In genomic region chr7:16826571-16826970, GRCm38 (mm10) we compare ENCODE assay signal across 16 mouse cellular contexts. TPM values are rescaled to one million over a fixed set of nuclear protein-coding genes. Genes with fewer than 3 reads are reported as not detected.
A peak's percentile ranks its signal among the peaks of the same experiment; 100 is the strongest.
DNase-seq lines count a peak whose midpoint lies in the region; ATAC-seq and TF ChIP-seq lines count a peak whose summit lies in the region.
"Had no signal": no experiment of that assay in that cellular context is flagged by ENCODE, and none has a peak within 500 bp of the region (broad histone marks: within the 10 kb centered on the region; RNA-seq: fewer than 3 reads in every experiment).

No protein-coding gene starts in this region.

- H3K4me1 ChIP-seq in heart, postnatal 0 days (ENCODE audit: control insufficient read depth, insufficient read depth), result peaks cover 25% of the 10 kb centered on the region
- no peaks in the 10 kb centered on the region for H3K4me1 ChIP-seq in kidney, adult 2 months (ENCODE audit: control insufficient read depth, insufficient read depth, low read length)

- H3K27me3 ChIP-seq in heart, postnatal 0 days (ENCODE audit: control insufficient read depth, insufficient read depth, low read length), result no peaks in the 10 kb centered on the region
- H3K27me3 ChIP-seq in kidney, adult 2 months (replicated peaks; ENCODE audit: control insufficient read depth, insufficient read depth, low read length), result no peaks in the 10 kb centered on the region
- H3K27me3 ChIP-seq: embryonic facial prominence, embryonic 15.5 days; midbrain, embryonic 15.5 days had no signal

- H3K4me2 ChIP-seq in heart, postnatal 0 days (ENCODE audit: low read depth, low read length), result no peak overlapping the region
- H3K4me2 ChIP-seq: embryonic facial prominence, embryonic 15.5 days; midbrain, embryonic 15.5 days had no signal

- ATAC-seq in heart, postnatal 0 days (ENCODE audit: insufficient read depth, low read depth), result 0 out of 2 replicates have a peak, but pooled peaks have one; percentile 22
- ATAC-seq in granulocyte monocyte progenitor cell, adult 5-6 weeks (replicated peaks; ENCODE audit: poor library complexity, severe bottlenecking), result 0 out of 2 replicates have a peak, but pooled peaks have one; percentile 24
- ATAC-seq: midbrain, embryonic 15.5 days had no signal

- 34% methylated on average over 5 of the region's 5 CpGs for WGBS in heart, postnatal 0 days
- WGBS in kidney, adult 2 months, result 67% methylated on average over 5 of the region's 5 CpGs

- 0 out of 2 replicates have a peak overlapping the region, but pooled peaks have one; percentile 8 for H3K27ac ChIP-seq in heart, postnatal 0 days (ENCODE audit: low read depth)
- no peak overlapping the region for H3K27ac ChIP-seq in kidney, adult 2 months (ENCODE audit: insufficient read depth, low read depth, low read length)
- H3K27ac ChIP-seq: embryonic facial prominence, embryonic 15.5 days; forebrain, embryonic 10.5 days; gastrocnemius, adult 2 months; midbrain, embryonic 15.5 days had no signal

- H3K9me3 ChIP-seq in heart, postnatal 0 days (replicated peaks; ENCODE audit: control insufficient read depth, low read length), result no peaks in the 10 kb centered on the region
- H3K9me3 ChIP-seq: embryonic facial prominence, embryonic 15.5 days; forebrain, embryonic 10.5 days; midbrain, embryonic 15.5 days had no signal

- H3K36me3 ChIP-seq in heart, postnatal 0 days (replicated peaks; ENCODE audit: control insufficient read depth, insufficient read depth, low read length), result peaks cover 78% of the 10 kb centered on the region
- H3K36me3 ChIP-seq in kidney, adult 2 months (ENCODE audit: control insufficient read depth, insufficient read depth, low read length), result 0 out of 2 replicates have a peak, but pooled peaks cover 1% of the 10 kb centered on the region

- H3K9ac ChIP-seq in heart, postnatal 0 days (replicated peaks; ENCODE audit: low read depth, low read length), result 0 out of 2 replicates have a peak overlapping the region, but pooled peaks have one; percentile 7
- H3K9ac ChIP-seq: embryonic facial prominence, embryonic 15.5 days; midbrain, embryonic 15.5 days had no signal

- intact Hi-C loops in heart, postnatal 36 days (cut with DNase I), result loop anchor here (1.0 to 5.0 kb wide), 4 partner anchors 20 to 86 kb away; no protein-coding TSS in a partner anchor

- TF ChIP-seq POLR2A in kidney, adult 2 months (IDR thresholded peaks at IDR 0.05; ENCODE audit: low read depth, low read length), result no peak

- TF ChIP-seq EP300 in heart, postnatal 0 days (IDR thresholded peaks at IDR 0.05; ENCODE audit: low read depth), result no peak

- TF ChIP-seq CTCF in heart, postnatal 0 days (IDR thresholded peaks at IDR 0.05; ENCODE audit: low read depth), result no peak
- no peak for TF ChIP-seq CTCF in kidney, adult 2 months (conservative IDR thresholded peaks at IDR 0.05; ENCODE audit: insufficient read depth, insufficient read length, low read depth, low read length)

- no peak overlapping the region for H3K4me3 ChIP-seq in heart, postnatal 0 days (ENCODE audit: low read depth, low read length)
- H3K4me3 ChIP-seq in kidney, adult 2 months (ENCODE audit: insufficient read depth, low read depth, low read length), result no peak overlapping the region
- H3K4me3 ChIP-seq: embryonic facial prominence, embryonic 15.5 days; forebrain, embryonic 10.5 days; gastrocnemius, adult 2 months; midbrain, embryonic 15.5 days; myocyte had no signal

- no peak for DNase-seq in heart, postnatal 0 days (ENCODE audit: low spot score)
- DNase-seq in heart, postnatal 36 days, result no peak
- DNase-seq in thymus, postnatal 4 days, result peak; percentile 21
- DNase-seq in thymus, postnatal 25 days, result no peak
- no peak for DNase-seq in frontal cortex, postnatal 25 days (ENCODE audit: low spot score in 2 of 2)
- no peak for DNase-seq in kidney, adult 2 months
- DNase-seq: adrenal gland, postnatal 25 days; gastrocnemius, adult 2 months; kidney, adult 11 months; kidney, postnatal 10 days; lung, adult 2 months had no signal

RNA-seq across cellular contexts. Expression of gene Fkrp, which starts 10.0 kb away (rescaled TPM):
- 40.4 and 54.2 TPM in 2 replicates for total RNA-seq in heart, postnatal 0 days (2014; rRNA removed; ENCODE audit: low replicate concordance)
- 28.0 and 28.9 TPM in 2 replicates for polyA plus RNA-seq in heart, postnatal 0 days (2015; fragmentation: Nextera tagmentation; extraction: Ambion mirVana)
- total RNA-seq in heart, postnatal 36 days (2021), result 10 to 100 TPM; 47.2 to 49.1 TPM
- total RNA-seq in granulocyte monocyte progenitor cell, adult 5-6 weeks (2014; fragmentation: Nextera tagmentation), result 8.1 and 10.5 TPM in 2 replicates
- 9.3 and 11.0 TPM in 2 replicates for total RNA-seq in granulocyte monocyte progenitor cell, adult 5-6 weeks (2017)
- 31.0 and 33.9 TPM in 2 replicates for polyA plus RNA-seq in kidney, adult 2 months (2012; rRNA removed)

RNA-seq across cellular contexts. Expression of gene Strn4, which starts 10.9 kb away (rescaled TPM):
- 128 and 148 TPM in 2 replicates for total RNA-seq in heart, postnatal 0 days (2014; rRNA removed; ENCODE audit: low replicate concordance)
- polyA plus RNA-seq in heart, postnatal 0 days (2015; fragmentation: Nextera tagmentation; extraction: Ambion mirVana), result 55.5 and 61.1 TPM in 2 replicates
- total RNA-seq in heart, postnatal 36 days (2021), result 10 to 100 TPM; 54.1 to 61.3 TPM
- 36.8 and 50.4 TPM in 2 replicates for total RNA-seq in granulocyte monocyte progenitor cell, adult 5-6 weeks (2014; fragmentation: Nextera tagmentation)
- 47.0 and 63.5 TPM in 2 replicates for total RNA-seq in granulocyte monocyte progenitor cell, adult 5-6 weeks (2017)
- polyA plus RNA-seq in kidney, adult 2 months (2012; rRNA removed), result 94.4 and 116 TPM in 2 replicates

RNA-seq across cellular contexts. Expression of gene Prkd2, which starts 16.1 kb away (rescaled TPM):
- 10.6 and 13.4 TPM in 2 replicates for total RNA-seq in heart, postnatal 0 days (2014; rRNA removed; ENCODE audit: low replicate concordance)
- 8.3 and 8.8 TPM in 2 replicates for polyA plus RNA-seq in heart, postnatal 0 days (2015; fragmentation: Nextera tagmentation; extraction: Ambion mirVana)
- total RNA-seq in heart, postnatal 36 days (2021), result 10 to 100 TPM; 17.8 to 19.3 TPM
- 9.6 and 14.6 TPM in 2 replicates for total RNA-seq in granulocyte monocyte progenitor cell, adult 5-6 weeks (2014; fragmentation: Nextera tagmentation)
- 3.4 and 11.9 TPM in 2 replicates for total RNA-seq in granulocyte monocyte progenitor cell, adult 5-6 weeks (2017)
- polyA plus RNA-seq in kidney, adult 2 months (2012; rRNA removed), result 18.3 and 23.3 TPM in 2 replicates

RNA-seq across cellular contexts. Expression of gene Slc1a5, which starts 45.4 kb away (rescaled TPM):
- total RNA-seq in heart, postnatal 0 days (2014; rRNA removed; ENCODE audit: low replicate concordance), result 55.8 and 81.4 TPM in 2 replicates
- polyA plus RNA-seq in heart, postnatal 0 days (2015; fragmentation: Nextera tagmentation; extraction: Ambion mirVana), result 27.1 and 28.1 TPM in 2 replicates
- 10 to 100 TPM; 21.3 to 22.8 TPM for total RNA-seq in heart, postnatal 36 days (2021)
- total RNA-seq in granulocyte monocyte progenitor cell, adult 5-6 weeks (2014; fragmentation: Nextera tagmentation), result 110 and 118 TPM in 2 replicates
- total RNA-seq in granulocyte monocyte progenitor cell, adult 5-6 weeks (2017), result 46.4 and 47.2 TPM in 2 replicates
- polyA plus RNA-seq in kidney, adult 2 months (2012; rRNA removed), result 74.6 and 95.2 TPM in 2 replicates

RNA-seq across cellular contexts. Expression of gene Dact3, which starts 48.5 kb away (rescaled TPM):
- 63.9 and 69.6 TPM in 2 replicates for total RNA-seq in heart, postnatal 0 days (2014; rRNA removed; ENCODE audit: low replicate concordance)
- polyA plus RNA-seq in heart, postnatal 0 days (2015; fragmentation: Nextera tagmentation; extraction: Ambion mirVana), result 3.8 TPM in 2 replicates
- total RNA-seq in heart, postnatal 36 days (2021), result 10 to 100 TPM; 11.2 to 11.7 TPM
- total RNA-seq in granulocyte monocyte progenitor cell, adult 5-6 weeks (2014; fragmentation: Nextera tagmentation), result not detected in 2 replicates
- 0.31 and 0.69 TPM in 2 replicates for total RNA-seq in granulocyte monocyte progenitor cell, adult 5-6 weeks (2017)
- 5.5 and 7.5 TPM in 2 replicates for polyA plus RNA-seq in kidney, adult 2 months (2012; rRNA removed)
